Mouse (Mus musculus) kidney, adult 18-20 months (tissue): ENCODE measurements around the gene Bcl2l13.
"Not testable (repeated sequence)": the region's sequence is repeated elsewhere in the genome, so short reads cannot be mapped to it uniquely, and the experiment has no call there.

Experiments
- DNase-seq: peaks from one replicate; pipeline ENCODE4 v3.0.0; 2021

Gene Bcl2l13

GRCm38 (mm10) chr6:120903450-120903912, 67.5 kb downstream of the Bcl2l13 start:
- peak; percentile 75 for DNase-seq

GRCm38 (mm10) chr6:120903961-120904360, 67.9 kb downstream of the Bcl2l13 start:
- no peak for DNase-seq

- DNase-seq = peak; percentile 63
Observed at GRCm38 (mm10) chr6:120905111-120905510, 69.1 kb downstream of the Bcl2l13 start.

GRCm38 (mm10) chr6:120906521-120906920, 70.5 kb downstream of the Bcl2l13 start:
- peak; percentile 70 for DNase-seq

DNA sequence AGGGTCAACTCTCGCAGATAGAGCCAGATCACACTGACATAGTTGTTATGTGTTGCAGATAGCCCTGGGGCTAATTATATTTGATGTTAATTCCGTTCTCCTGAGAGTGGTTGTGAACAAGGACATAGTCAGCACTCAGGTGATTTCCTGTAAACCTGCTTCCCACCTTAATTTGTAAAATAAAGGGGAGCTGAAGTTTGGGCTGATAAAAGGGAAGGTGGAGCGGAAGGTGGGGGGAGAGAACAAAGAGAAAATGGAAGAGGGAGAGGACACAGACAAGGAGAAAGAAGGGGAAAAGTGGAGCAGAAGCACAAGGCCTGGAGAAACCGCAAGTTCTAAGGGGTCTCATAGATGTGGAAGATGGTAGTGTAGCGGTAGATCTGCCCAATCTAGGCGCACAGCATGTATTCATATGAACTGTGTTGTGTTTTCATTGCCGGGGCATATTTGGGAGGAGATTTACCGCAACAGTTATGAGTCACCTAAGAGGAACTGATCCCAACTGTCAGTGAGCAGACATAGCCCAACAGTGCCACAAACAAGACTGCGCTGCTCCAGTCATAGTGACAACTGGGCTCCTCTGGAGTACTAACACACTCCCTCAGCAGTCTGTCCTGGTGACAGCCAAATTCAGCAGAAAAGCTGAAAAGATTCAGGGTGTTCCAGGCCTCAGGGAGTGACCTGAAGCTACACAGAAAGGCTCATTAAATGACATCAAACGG, 72.0 kb downstream of the Bcl2l13 start:
- DNase-seq = not testable (repeated sequence)

DNA sequence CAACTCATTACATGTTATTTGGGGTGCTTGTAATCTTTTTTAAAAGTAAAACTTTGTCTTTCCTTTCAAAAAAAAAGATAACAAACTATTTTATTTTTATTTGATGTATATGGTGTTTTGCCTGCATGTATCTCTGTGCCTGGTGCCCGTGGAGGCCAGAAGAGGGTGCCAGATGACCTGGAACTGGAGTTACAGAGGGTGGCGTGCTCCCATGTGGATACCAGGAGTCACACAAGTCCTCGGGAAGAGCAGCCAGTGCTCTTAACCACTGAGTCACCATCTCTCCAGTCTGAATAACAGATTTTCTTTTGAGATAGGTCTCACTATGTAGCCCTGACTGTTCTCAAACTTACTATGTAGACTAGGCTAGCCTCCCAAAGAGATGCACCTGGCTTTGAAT, 73.5 kb downstream of the Bcl2l13 start:
- no peak for DNase-seq

GRCm38 (mm10) chr6:120911213-120912007, 75.4 kb downstream of the Bcl2l13 start:
- peak; percentile 46 for DNase-seq

- DNase-seq = peak; percentile 59
Observed at GRCm38 (mm10) chr6:120912931-120913330, 76.9 kb downstream of the Bcl2l13 start.

GRCm38 (mm10) chr6:120913783-120914182, 77.8 kb downstream of the Bcl2l13 start:
- no peak for DNase-seq

DNA sequence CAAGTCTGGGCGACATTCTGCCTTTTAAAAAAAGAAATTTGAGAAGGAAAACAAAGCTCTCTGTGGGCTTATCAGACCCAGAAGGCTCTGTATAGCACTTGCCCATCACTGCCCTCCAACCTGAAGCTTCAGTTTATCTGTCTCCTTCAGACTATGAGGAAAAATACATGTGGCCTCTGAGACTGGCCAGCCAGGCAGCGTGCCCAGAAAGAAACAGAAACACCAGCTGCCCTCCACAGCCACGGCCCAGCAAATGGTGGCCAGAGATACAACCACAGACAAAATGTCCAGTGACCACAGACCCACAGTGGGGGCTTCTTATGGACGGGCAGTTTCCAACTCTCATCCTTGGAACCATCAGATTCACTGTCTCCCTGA, 78.5 kb downstream of the Bcl2l13 start:
- DNase-seq = peak; percentile 29

DNA sequence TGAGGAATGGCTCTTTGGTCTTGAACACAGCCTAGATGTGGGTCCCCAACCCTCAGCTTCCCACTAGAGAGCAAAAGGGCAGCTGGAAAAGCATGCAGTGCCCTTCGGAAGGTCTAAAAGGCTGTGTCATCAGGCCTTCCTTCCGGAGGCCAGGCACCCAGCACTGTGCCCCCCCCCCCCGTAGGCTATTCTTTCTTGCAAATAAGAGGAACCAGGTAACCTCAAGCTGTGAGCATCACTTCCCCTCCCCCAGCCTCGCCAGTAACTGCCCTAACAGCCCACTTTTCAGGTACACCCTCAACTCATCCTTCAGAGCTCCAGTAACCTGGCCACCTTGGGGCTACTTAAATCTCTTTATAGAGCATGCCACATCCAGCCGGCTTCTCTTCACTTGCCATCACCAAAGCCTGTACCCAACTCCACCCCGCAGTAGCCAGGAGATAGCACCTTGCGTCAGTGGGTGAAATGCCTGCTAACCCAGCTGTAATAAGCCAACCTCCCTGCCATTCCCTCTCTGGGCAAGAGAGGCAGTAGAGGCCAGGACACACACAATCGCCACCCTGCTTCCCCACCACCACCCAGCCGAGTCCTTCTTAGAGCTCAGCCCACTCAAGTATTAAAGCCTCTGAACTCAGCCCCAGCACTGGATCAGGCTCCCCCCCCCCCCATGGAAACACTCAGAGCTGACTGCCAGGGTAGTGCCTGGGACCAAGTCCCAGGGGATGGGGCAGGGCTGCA, 79.1 kb downstream of the Bcl2l13 start:
- peak; percentile 64 for DNase-seq

GRCm38 (mm10) chr6:120915649-120915975, 79.6 kb downstream of the Bcl2l13 start:
- no peak for DNase-seq

DNA sequence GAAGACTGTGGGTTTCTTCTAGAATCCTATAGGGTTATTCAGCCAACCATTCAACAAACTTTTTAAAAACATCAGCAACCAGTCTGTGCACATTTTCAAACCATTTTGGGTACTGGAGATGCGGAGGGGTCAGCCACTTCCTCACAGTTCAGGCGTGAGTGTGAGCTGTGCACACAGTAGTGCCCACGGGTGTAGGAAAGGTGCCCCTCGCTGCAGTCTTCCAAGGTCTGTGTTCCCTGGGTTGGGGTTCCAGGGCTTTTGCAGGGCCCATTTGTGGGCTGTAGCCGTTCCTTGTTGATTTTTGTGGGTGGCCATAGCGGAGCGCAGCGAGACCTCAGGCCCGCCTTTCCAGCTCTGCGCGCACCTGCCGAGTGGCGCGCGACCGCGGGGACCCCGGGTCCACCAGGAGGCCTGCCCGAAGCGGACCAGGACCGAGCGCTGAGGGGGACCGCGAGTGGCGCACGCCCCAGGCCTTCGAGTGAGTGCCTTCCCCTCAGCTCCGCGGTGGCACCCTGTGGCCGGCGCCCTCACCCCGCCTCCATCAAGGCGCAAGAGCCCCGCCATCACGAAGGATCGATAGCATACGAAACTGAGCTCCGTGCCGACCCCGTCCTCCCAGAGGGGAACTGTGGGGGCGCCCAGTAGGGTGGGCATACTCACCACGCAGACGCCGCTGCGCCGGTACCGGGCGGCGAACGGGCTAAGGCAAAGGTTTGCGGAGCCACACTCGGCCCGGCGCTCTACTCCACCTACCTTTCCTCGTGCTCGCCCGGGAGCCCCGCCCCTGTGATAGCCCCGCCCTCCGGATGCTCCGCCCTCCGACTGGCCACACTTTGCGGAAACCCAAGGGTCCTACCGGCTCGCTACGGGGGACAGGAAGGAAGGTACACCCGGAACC, 80.3 kb downstream of the Bcl2l13 start, which contains the start of gene Bid:
TSS of gene Bid (minus strand) at position 780 of the 898 bp plus-strand sequence.
- peak; percentile 95 for DNase-seq

DNA sequence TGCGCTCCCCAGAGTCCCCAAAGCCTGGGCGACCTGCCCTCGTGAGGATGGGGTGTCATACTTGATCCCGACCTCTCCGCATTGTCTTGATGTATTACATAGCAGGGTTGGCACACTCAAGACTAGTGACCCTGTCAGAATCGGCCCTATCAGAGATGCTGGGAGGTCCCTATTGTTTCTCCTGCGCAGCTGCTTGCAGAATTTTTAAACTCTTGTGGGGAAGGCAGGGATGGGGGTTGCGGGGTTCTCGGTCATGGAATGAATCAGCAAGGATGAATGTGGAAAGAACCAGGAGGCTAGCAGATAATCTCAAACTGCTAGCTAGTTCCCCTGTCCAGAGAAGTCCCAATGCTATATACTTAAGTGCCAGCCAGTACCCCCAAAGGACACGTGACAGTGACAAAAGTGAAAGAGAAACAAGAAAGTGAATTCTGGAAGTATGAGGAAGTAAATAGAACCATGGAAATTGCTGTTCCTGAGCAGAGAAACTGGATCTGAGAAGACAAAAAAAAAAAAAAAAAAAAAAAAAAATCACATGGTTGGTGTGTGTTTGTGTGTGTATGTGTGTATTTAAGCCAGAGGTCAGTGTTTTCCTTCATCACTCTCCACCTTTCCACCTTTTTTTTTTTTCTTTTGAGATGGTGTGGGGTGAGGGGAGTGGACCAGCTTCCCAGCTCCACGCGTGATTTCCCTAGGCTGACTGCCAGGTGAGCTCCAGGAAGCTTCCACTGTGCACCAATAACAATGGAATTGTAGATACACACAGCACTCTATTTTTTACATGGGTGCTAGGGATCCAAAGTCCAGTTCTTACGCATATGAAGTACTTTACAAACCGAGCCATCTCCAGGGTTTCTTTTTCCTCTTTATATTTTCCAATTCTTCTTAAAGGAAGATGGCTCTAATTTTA, 81.2 kb downstream of the Bcl2l13 start:
- not testable (repeated sequence) for DNase-seq

DNA sequence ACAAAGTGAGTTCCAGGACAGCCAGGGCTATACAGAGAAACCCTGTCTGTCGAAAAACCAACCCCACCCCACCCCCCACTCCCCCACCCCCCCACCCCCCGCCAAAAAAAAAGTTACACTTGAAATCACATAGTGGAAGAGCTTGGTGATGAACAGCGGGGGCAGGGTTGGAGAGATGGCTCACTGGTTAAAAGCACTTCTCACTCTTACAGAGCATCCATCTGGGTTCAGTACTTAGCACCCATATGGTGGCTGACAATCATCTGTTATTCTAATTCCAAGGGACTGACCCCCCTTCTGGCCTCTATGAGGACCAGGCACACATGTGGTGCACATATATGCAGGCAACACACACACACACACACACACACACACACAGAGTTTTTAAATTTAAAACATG, 82.0 kb downstream of the Bcl2l13 start:
- no peak for DNase-seq

GRCm38 (mm10) chr6:120924791-120925321, 88.8 kb downstream of the Bcl2l13 start:
- DNase-seq = not testable (repeated sequence)

GRCm38 (mm10) chr6:120926880-120927279, 90.9 kb downstream of the Bcl2l13 start:
- no peak for DNase-seq

GRCm38 (mm10) chr6:120927765-120928164, 91.8 kb downstream of the Bcl2l13 start:
- DNase-seq = peak; percentile 72

DNA sequence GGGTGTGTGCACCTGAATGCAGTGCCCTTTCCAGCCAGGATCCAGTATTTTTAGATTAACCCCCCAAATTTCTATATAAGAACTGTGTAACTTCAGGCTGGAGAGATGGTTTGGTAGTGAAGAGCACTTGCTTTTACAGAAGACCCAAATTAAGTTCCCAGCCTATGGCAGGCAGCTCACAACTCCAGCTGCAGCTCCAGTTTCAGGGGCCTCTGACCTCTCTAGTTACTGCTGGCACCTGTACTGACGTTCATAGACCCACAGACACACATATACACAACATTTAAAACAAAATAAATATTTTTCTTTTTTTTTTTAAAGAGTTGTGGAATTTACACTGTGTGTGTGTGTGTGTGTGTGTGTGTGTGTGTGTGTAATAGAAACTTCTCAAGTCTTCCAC, 93.4 kb downstream of the Bcl2l13 start:
- DNase-seq = no peak

GRCm38 (mm10) chr6:120930450-120931306, 94.7 kb downstream of the Bcl2l13 start:
- no peak for DNase-seq
